Mouse (Mus musculus) cerebellum, postnatal 25 days (tissue): Measurements from ENCODE around the gene Hs3st3a1.

Source experiments
- DNase-seq, 2 experiments: peaks; one replicate each; pipeline ENCODE4 v3.0.0; 2021; ENCODE audit warnings: mixed read lengths in 2 of 2

Hs3st3a1 gene

GRCm38 (mm10) chr11:64489587-64490433 lies 54.7 kb downstream of the Hs3st3a1 start:
- DNase-seq: no peak

- DNase-seq: no peak
Measured at GRCm38 (mm10) chr11:64494448-64494847, 59.3 kb downstream of the Hs3st3a1 start.

- no peak for DNase-seq
Measured at GRCm38 (mm10) chr11:64495935-64496334, 60.8 kb downstream of the Hs3st3a1 start.

- no peak for DNase-seq
Measured at GRCm38 (mm10) chr11:64496677-64497076, 61.5 kb downstream of the Hs3st3a1 start.

- DNase-seq: no peak
Measured at GRCm38 (mm10) chr11:64500536-64501112, 65.5 kb downstream of the Hs3st3a1 start.

GRCm38 (mm10) chr11:64503040-64503439 lies 67.9 kb downstream of the Hs3st3a1 start:
- DNase-seq: no peak

GRCm38 (mm10) chr11:64505924-64506323 lies 70.8 kb downstream of the Hs3st3a1 start:
- no peak for DNase-seq

GRCm38 (mm10) chr11:64507024-64507423 lies 71.9 kb downstream of the Hs3st3a1 start:
- no peak for DNase-seq

- no peak for DNase-seq
Measured at GRCm38 (mm10) chr11:64509106-64509505, 74.0 kb downstream of the Hs3st3a1 start.

- DNase-seq: no peak
Measured at GRCm38 (mm10) chr11:64512301-64512700, 77.2 kb downstream of the Hs3st3a1 start.

- no peak for DNase-seq
Measured at GRCm38 (mm10) chr11:64513419-64513818, 78.3 kb downstream of the Hs3st3a1 start.

GRCm38 (mm10) chr11:64516712-64517589 lies 81.8 kb downstream of the Hs3st3a1 start:
- no peak for DNase-seq

GRCm38 (mm10) chr11:64518146-64518841 lies 83.2 kb downstream of the Hs3st3a1 start:
- no peak for DNase-seq

GRCm38 (mm10) chr11:64523993-64524570 lies 89.0 kb downstream of the Hs3st3a1 start:
- DNase-seq: no peak

GRCm38 (mm10) chr11:64537230-64537629 lies 102.1 kb downstream of the Hs3st3a1 start:
- no peak for DNase-seq

GRCm38 (mm10) chr11:64541866-64542265 lies 106.7 kb downstream of the Hs3st3a1 start:
- DNase-seq: no peak

GRCm38 (mm10) chr11:64542335-64542734 lies 107.2 kb downstream of the Hs3st3a1 start:
- DNase-seq: no peak

GRCm38 (mm10) chr11:64543181-64543641 lies 108.1 kb downstream of the Hs3st3a1 start:
- DNase-seq: no peak

GRCm38 (mm10) chr11:64544236-64544635 lies 109.1 kb downstream of the Hs3st3a1 start:
- DNase-seq: no peak

- no peak for DNase-seq
Measured at GRCm38 (mm10) chr11:64549380-64549779, 114.2 kb downstream of the Hs3st3a1 start.

- DNase-seq: no peak
Measured at GRCm38 (mm10) chr11:64549955-64550354, 114.8 kb downstream of the Hs3st3a1 start.

- no peak for DNase-seq
Measured at GRCm38 (mm10) chr11:64558282-64558681, 123.2 kb downstream of the Hs3st3a1 start.
